Mouse (Mus musculus): ENCODE measurements around the gene Foxred2. TPM values are rescaled to one million over a fixed set of nuclear protein-coding genes. Genes with fewer than 3 reads are reported as not detected.

The Foxred2 gene
- 1.1 and 1.2 TPM in 2 replicates for polyA plus RNA-seq (2015; fragmentation: Nextera tagmentation; extraction: Ambion mirVana)

DNA sequence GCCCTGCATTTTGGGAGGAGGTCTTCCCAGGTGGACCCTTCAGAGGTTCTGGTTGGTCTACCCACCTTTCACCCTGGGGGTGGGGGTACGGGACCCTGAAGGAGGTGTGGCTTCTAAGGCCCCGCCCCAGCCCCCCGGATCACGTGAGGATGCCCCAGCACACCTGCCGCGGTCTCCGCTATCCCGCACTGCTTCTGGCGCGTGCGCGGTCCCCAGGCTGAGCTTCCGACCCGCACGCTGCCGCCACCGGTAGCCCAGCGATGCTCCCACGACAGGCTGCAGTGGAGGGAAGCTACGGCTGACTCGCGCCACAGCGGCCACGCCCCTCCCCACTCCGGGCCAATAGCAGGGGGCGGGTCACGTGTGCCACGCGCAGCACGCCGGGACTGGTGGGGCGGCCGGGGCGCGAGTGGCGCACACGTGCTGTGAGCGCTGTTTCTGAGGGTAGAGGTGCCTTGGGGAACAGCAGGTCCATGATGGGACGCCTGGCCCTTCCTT lies at the start of gene Foxred2:
Gene Foxred2, minus strand, starts transcription at position 319 of the 498 bp plus-strand sequence.
- Histone ChIP-seq H3K9me3 (replicated peaks; ENCODE audit: control insufficient read depth, low read length) (no peaks in the 10 kb centered on the region), H3K4me1 (ENCODE audit: control insufficient read depth, low read depth, low read length) (peaks cover 20% of the 10 kb centered on the region), H3K27ac (ENCODE audit: low read length) (no peak within 1 kb of the TSS), H3K4me3 (ENCODE audit: low read depth, low read length) (peak within 1 kb of the TSS; percentile 60), H3K27me3 (ENCODE audit: control insufficient read depth, insufficient read depth, low read depth, low read length) (peaks cover 21% of the 10 kb centered on the region), H3K36me3 (ENCODE audit: control insufficient read depth, insufficient read depth) (peaks cover 31% of the 10 kb centered on the region), H3K4me2 (ENCODE audit: low read depth, low read length) (peak within 1 kb of the TSS; percentile 82), H3K9ac (ENCODE audit: low read depth, low read length) (peak within 1 kb of the TSS; percentile 37; the same call in 1 of the 2 replicates)
- WGBS (ENCODE audit: insufficient replicate concordance): under 1% methylated on average over 39 of the region's 39 CpGs
- ATAC-seq (ENCODE audit: low read depth): peak; percentile 87

DNA sequence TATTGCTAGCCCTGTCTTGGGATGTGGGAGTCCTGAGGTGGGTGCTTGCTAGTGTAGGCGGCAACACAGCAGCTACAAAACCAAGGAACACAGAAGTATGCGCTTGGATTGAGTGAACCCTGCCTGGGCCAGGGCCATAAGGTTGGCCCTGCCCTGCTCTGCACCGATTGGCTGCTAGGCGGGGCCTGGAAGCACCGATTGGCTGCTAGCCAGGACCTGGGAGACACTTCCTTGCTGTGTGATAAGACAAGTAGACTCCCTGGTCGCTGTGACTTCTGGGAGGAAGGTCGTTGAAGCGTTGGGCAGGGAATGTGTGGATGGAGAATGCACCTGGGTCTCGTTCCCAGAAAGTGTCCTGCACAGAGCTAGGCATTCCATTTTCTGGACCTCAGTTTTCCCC lies 47.4 kb upstream of the Foxred2 start:
- Histone ChIP-seq H3K27me3 (ENCODE audit: control insufficient read depth, insufficient read depth, low read depth, low read length) (no peaks in the 10 kb centered on the region), H3K27ac (ENCODE audit: low read length) (no peak overlapping the region), H3K4me2 (ENCODE audit: low read depth, low read length) (no peak overlapping the region), H3K9me3 (replicated peaks; ENCODE audit: control insufficient read depth, low read length) (no peaks in the 10 kb centered on the region), H3K4me1 (ENCODE audit: control insufficient read depth, low read depth, low read length) (no peaks in the 10 kb centered on the region; the same call in 1 of the 2 replicates), H3K9ac (ENCODE audit: low read depth, low read length) (no peak overlapping the region), H3K36me3 (ENCODE audit: control insufficient read depth, insufficient read depth) (no peaks in the 10 kb centered on the region), H3K4me3 (ENCODE audit: low read depth, low read length) (no peak overlapping the region)
- peak; percentile 82 for ATAC-seq (ENCODE audit: low read depth)
- WGBS (ENCODE audit: insufficient replicate concordance): 34% methylated on average over 9 of the region's 9 CpGs

DNA sequence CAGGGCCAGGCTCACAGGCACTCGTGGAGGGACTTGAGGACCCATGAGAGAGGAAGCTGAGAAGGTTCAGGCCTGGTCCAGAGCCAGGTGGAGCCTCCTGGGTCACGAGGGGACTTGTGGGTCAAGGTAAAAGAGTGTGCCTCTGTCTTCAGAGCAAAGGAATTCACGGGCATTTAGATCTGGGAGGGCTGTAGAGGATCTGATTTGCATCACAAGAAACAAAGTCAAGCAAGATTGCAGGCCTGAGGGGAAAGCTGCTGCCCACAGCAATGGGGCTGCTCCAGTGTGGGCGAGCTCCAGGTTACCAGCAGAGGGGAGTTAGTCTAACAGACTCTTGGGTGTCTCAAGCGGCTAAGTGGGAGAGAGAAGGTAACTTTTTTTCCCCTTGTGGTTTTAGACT lies 44.9 kb upstream of the Foxred2 start:
- no peak for ATAC-seq (ENCODE audit: low read depth)
- no peak overlapping the region for H3K27ac ChIP-seq (ENCODE audit: low read length)
- no peak overlapping the region for H3K4me3 ChIP-seq (ENCODE audit: low read depth, low read length)
- no peak overlapping the region for H3K4me2 ChIP-seq (ENCODE audit: low read depth, low read length)
- 26% methylated on average over 5 of the region's 5 CpGs for WGBS (ENCODE audit: insufficient replicate concordance)
- H3K36me3 ChIP-seq (ENCODE audit: control insufficient read depth, insufficient read depth): no peaks in the 10 kb centered on the region
- no peak overlapping the region for H3K9ac ChIP-seq (ENCODE audit: low read depth, low read length)
- H3K9me3 ChIP-seq (replicated peaks; ENCODE audit: control insufficient read depth, low read length): no peaks in the 10 kb centered on the region
- H3K27me3 ChIP-seq (ENCODE audit: control insufficient read depth, insufficient read depth, low read depth, low read length): no peaks in the 10 kb centered on the region
- H3K4me1 ChIP-seq (ENCODE audit: control insufficient read depth, low read depth, low read length): no peaks in the 10 kb centered on the region; the same call in 1 of the 2 replicates

DNA sequence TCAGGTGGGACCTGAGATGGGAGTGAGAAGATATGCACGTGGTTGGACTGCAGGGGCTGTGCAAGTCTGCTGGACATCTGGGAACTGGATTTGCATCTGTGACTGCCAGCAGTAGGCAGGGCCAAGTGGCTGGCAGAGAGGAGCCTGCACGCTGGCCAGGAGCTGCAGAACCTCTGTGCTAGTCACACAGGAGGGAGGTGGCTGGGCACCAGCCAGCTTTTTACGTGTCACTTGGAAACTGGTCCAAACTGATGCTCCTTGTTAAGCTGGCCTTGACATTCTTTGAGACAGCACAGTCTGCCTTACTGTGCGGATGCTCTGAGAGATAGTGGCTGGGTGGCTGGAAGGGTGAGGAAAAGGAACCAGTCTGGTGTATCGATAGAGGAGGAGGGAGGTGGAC lies 32.0 kb upstream of the Foxred2 start:
- WGBS (ENCODE audit: insufficient replicate concordance): 42% methylated on average over 5 of the region's 5 CpGs
- Histone ChIP-seq H3K9ac (ENCODE audit: low read depth, low read length) (no peak overlapping the region), H3K4me2 (ENCODE audit: low read depth, low read length) (no peak overlapping the region), H3K4me3 (ENCODE audit: low read depth, low read length) (no peak overlapping the region), H3K9me3 (replicated peaks; ENCODE audit: control insufficient read depth, low read length) (no peaks in the 10 kb centered on the region), H3K36me3 (ENCODE audit: control insufficient read depth, insufficient read depth) (no peaks in the 10 kb centered on the region), H3K4me1 (ENCODE audit: control insufficient read depth, low read depth, low read length) (no peaks in the 10 kb centered on the region), H3K27me3 (ENCODE audit: control insufficient read depth, insufficient read depth, low read depth, low read length) (no peaks in the 10 kb centered on the region), H3K27ac (ENCODE audit: low read length) (no peak overlapping the region)
- no peak for ATAC-seq (ENCODE audit: low read depth)

DNA sequence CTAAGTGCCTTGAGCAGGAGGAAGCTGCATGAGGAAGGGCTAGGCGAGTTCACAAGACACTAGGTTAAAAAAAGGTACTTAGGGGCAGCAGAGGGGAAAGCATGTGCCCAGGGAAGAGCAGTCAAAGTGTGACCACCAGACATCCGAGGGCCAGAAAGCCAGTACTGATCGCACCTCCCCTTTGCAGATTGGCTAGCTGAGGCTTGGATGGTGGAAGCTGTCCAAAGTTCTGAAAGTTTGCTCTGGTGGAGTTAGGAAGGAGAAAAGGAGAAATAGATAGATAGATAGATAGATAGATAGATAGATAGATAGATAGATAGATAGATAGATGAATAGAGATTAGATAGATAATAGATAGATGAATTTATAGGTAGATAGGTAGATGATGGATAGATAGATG lies 26.9 kb upstream of the Foxred2 start:
- Histone ChIP-seq H3K4me2 (ENCODE audit: low read depth, low read length) (no peak overlapping the region), H3K4me3 (ENCODE audit: low read depth, low read length) (no peak overlapping the region), H3K27ac (ENCODE audit: low read length) (no peak overlapping the region), H3K9ac (ENCODE audit: low read depth, low read length) (no peak overlapping the region), H3K27me3 (ENCODE audit: control insufficient read depth, insufficient read depth, low read depth, low read length) (no peaks in the 10 kb centered on the region), H3K4me1 (ENCODE audit: control insufficient read depth, low read depth, low read length) (no peaks in the 10 kb centered on the region), H3K36me3 (ENCODE audit: control insufficient read depth, insufficient read depth) (no peaks in the 10 kb centered on the region), H3K9me3 (replicated peaks; ENCODE audit: control insufficient read depth, low read length) (no peaks in the 10 kb centered on the region)
- ATAC-seq (ENCODE audit: low read depth): no peak
- 15% methylated on average over 3 of the region's 3 CpGs for WGBS (ENCODE audit: insufficient replicate concordance)

DNA sequence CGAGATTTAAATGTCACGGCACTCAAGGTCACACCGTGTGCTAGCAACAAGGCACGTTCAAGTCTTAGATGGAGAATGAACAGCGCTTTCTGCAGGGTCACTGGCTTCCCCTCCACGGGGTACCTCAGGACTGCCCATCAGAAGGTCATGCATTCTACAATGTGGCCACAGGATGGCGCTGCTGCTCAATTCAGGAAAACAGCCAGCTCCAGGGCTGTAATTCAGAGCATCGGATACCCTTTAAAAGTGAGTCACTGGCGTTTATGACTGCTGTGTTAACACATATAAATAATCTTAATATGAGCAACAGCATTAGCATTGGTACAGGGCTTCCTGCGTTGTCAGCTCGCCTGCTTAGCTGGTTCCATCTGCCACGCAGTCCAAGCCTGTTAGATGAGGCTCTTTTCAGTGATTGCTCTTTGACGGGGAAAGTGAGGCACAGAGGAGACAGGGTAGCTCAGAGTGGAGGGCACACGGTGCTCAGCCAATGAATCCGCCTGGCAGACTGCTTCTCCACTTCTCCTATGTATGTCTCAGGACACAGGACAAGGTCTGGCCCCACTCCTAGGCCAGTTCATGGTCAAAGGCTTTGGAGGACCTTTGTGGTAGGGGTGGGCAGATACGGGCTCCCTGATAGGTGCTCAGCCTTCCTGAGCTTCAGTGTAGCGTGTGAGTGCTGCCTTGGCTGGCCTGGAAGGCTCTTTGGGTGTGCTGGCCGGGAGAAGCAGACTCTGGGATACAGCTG lies 25.8 kb upstream of the Foxred2 start:
- no peaks in the 10 kb centered on the region for H3K27me3 ChIP-seq (ENCODE audit: control insufficient read depth, insufficient read depth, low read depth, low read length)
- no peak overlapping the region for H3K4me3 ChIP-seq (ENCODE audit: low read depth, low read length)
- no peak for ATAC-seq (ENCODE audit: low read depth)
- no peak overlapping the region for H3K27ac ChIP-seq (ENCODE audit: low read length)
- no peaks in the 10 kb centered on the region for H3K9me3 ChIP-seq (replicated peaks; ENCODE audit: control insufficient read depth, low read length)
- no peak overlapping the region for H3K9ac ChIP-seq (ENCODE audit: low read depth, low read length)
- H3K4me1 ChIP-seq (ENCODE audit: control insufficient read depth, low read depth, low read length): peaks cover 9% of the 10 kb centered on the region
- 23% methylated on average over 18 of the region's 18 CpGs for WGBS (ENCODE audit: insufficient replicate concordance)
- no peaks in the 10 kb centered on the region for H3K36me3 ChIP-seq (ENCODE audit: control insufficient read depth, insufficient read depth)
- H3K4me2 ChIP-seq (ENCODE audit: low read depth, low read length): no peak overlapping the region

DNA sequence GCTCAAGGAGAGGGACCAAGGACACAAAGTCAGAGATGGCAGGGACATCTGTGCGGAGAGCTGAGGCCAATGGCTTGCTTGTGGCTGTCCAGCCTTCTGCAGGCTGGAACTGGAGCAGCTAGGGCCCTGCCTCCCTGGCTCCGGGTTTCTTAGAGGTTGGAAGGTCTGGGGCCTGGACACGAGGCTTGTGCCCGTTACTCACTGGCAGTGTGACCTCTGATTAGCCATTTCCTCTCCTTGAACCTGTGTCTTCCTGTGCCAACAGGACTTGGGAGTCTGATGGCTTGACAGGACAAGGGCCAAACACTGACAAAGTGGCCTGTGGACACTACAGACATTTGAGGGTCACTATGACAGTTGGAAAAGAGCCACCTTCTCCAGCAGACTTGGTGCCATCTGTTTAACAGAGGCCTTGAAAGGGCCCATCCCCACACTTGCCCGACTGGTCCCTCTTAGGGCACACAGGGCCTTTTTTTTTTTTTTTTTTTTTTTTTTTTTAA lies 24.7 kb upstream of the Foxred2 start:
- Histone ChIP-seq H3K9me3 (replicated peaks; ENCODE audit: control insufficient read depth, low read length) (no peaks in the 10 kb centered on the region), H3K9ac (ENCODE audit: low read depth, low read length) (no peak overlapping the region), H3K27me3 (ENCODE audit: control insufficient read depth, insufficient read depth, low read depth, low read length) (no peaks in the 10 kb centered on the region), H3K36me3 (ENCODE audit: control insufficient read depth, insufficient read depth) (no peaks in the 10 kb centered on the region), H3K27ac (ENCODE audit: low read length) (no peak overlapping the region), H3K4me2 (ENCODE audit: low read depth, low read length) (no peak overlapping the region), H3K4me3 (ENCODE audit: low read depth, low read length) (no peak overlapping the region), H3K4me1 (ENCODE audit: control insufficient read depth, low read depth, low read length) (peaks cover 14% of the 10 kb centered on the region)
- ATAC-seq (ENCODE audit: low read depth): no peak
- 50% methylated on average over 5 of the region's 5 CpGs for WGBS (ENCODE audit: insufficient replicate concordance)

DNA sequence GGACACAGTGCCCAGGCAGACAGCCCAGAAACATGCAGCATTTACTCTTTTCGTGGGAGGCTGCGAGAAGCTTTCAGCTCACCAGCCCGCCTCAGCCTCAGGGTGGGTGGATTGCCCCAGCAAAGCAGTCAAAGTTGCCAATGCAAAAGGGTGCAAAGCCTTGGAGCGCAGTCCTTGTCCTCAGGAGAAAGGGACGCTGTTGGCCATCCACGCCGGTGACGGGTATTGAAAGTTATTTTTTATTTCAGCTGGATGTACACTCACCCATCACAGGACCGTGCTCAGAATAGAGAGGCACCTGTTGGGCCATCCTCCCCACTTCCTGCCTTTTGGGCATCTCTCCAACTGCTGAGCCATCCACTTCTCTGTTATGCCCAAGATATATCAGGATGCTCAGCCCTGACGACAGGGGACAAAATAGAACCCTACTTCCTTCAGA lies 22.9 kb upstream of the Foxred2 start:
- H3K4me2 ChIP-seq (ENCODE audit: low read depth, low read length): no peak overlapping the region
- H3K9ac ChIP-seq (ENCODE audit: low read depth, low read length): no peak overlapping the region
- H3K27ac ChIP-seq (ENCODE audit: low read length): no peak overlapping the region
- ATAC-seq (ENCODE audit: low read depth): no peak
- H3K36me3 ChIP-seq (ENCODE audit: control insufficient read depth, insufficient read depth): no peaks in the 10 kb centered on the region
- H3K4me1 ChIP-seq (ENCODE audit: control insufficient read depth, low read depth, low read length): peaks cover 24% of the 10 kb centered on the region
- no peaks in the 10 kb centered on the region for H3K27me3 ChIP-seq (ENCODE audit: control insufficient read depth, insufficient read depth, low read depth, low read length)
- H3K4me3 ChIP-seq (ENCODE audit: low read depth, low read length): no peak overlapping the region
- no peaks in the 10 kb centered on the region for H3K9me3 ChIP-seq (replicated peaks; ENCODE audit: control insufficient read depth, low read length)
- 76% methylated on average over 10 of the region's 10 CpGs for WGBS (ENCODE audit: insufficient replicate concordance)

DNA sequence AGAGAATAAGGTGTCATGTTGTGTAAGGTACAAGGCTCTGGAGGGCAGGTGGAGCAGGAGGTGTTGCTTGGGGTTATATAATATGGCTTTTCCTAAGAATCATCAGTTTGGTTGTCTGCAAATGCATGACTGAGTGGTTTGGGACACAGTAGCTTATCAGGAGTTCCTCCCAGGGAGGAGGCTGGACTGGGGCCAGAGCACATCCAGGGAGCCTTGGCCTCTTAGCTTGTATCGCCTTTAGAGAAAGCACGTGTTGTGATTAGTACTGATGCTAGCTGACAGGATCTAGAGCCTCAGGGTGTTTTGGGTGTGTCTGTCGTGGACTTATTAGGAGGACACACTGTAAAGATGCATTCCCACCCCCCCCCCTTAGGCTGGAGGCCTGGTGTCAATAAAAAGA lies 21.1 kb upstream of the Foxred2 start:
- Histone ChIP-seq H3K36me3 (ENCODE audit: control insufficient read depth, insufficient read depth) (no peaks in the 10 kb centered on the region), H3K4me1 (ENCODE audit: control insufficient read depth, low read depth, low read length) (peaks cover 40% of the 10 kb centered on the region), H3K27me3 (ENCODE audit: control insufficient read depth, insufficient read depth, low read depth, low read length) (no peaks in the 10 kb centered on the region), H3K9ac (ENCODE audit: low read depth, low read length) (no peak overlapping the region), H3K27ac (ENCODE audit: low read length) (peak overlapping the region; percentile 68), H3K4me3 (ENCODE audit: low read depth, low read length) (0 out of 2 replicates have a peak overlapping the region, but pooled peaks have one; percentile 10), H3K4me2 (ENCODE audit: low read depth, low read length) (peak overlapping the region; percentile 32), H3K9me3 (replicated peaks; ENCODE audit: control insufficient read depth, low read length) (no peaks in the 10 kb centered on the region)
- peak; percentile 65 for ATAC-seq (ENCODE audit: low read depth)
- 43% methylated on average over 3 of the region's 3 CpGs for WGBS (ENCODE audit: insufficient replicate concordance)
